Mouse (Mus musculus): ENCODE data around the gene Plcb3. TPM values are rescaled to one million over a fixed set of nuclear protein-coding genes. Genes with fewer than 3 reads are reported as not detected.

Gene Plcb3
- polyA plus RNA-seq, 1 experiment from 2014 or later = 18.1 TPM

DNA sequence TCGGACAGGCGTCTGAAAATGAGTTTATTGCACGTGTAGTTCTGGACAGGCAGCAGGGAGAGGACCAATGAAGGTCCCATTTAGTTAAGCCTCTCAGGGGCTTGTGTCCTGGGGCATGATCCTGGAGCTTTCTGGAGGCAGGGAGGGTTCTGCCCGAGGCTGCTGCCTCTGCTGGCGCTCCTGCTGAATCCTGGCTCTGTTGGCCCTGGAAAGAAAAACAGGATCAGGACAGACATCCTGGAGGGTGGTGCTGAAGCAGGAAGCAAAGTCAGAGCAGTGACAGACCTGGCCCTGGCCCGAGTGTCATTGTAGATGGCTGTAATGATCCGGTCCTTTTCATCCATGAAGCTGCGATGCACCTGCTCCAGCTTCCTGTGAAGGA lies 11.6 kb upstream of the Plcb3 start:
- Histone ChIP-seq H3K36me3 (peaks cover 36% of the 10 kb centered on the region), H3K27me3 (replicated peaks) (no peaks in the 10 kb centered on the region), H3K4me3 (peak overlapping the region; percentile 88), H3K27ac (replicated peaks) (peak overlapping the region; percentile 98), H3K4me1 (peaks cover 37% of the 10 kb centered on the region), H3K9me3 (no peaks in the 10 kb centered on the region), H3K4me2 (peak overlapping the region; percentile 75), H3K9ac (peak overlapping the region; percentile 100)
- WGBS = 3% methylated on average over 8 of the region's 8 CpGs
- ATAC-seq (ENCODE audit: extremely low read depth, insufficient number of reproducible peaks, low FRiP score, low TSS enrichment) = no peak

DNA sequence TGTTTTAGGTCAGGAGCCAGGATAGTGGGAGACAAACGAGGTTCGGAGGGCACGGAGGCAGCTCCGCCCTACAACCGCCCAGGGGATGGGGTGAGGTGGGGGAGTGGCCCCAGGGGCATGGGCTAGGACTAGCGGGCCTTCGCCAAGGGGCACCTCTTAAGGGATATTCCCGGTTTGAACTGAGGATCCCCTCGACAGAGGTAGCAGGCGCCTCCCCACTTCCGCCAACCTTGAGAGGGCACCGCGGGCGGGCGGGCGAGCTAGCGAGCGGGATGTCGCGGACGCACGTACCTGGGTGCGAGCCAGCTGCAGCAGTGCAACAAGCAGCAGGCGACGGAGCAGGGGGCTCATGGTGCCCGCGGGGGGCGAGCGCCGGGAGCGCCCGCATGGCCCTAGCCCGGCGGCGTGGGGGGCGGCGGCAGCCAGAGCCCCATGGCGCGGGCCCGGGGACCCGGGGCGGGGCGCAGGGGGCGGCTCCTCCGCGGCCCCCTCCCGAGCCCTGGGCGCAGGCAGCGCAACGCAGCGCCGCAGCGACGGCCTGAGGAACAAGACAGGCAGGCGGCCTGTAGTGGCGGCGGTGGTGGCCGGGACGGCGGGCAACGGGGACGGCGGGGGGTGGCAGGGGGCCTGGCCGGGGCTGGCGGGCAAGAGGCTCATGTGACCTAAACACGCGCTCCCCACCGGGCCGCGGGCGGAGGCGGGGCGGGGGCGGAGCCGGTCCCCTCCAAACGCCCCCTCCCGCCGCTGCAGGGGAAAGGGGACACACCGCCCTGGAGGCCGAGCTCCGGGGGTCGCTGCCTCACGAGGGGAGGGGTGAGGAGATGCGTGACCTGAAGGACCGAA lies 11.0 kb upstream of the Plcb3 start, which contains the start of gene Vegfb:
Gene Vegfb (minus strand): TSS at position 591 of the 843 bp plus-strand sequence.
- Histone ChIP-seq H3K27me3 (replicated peaks) (no peaks in the 10 kb centered on the region), H3K9me3 (no peaks in the 10 kb centered on the region), H3K4me1 (peaks cover 36% of the 10 kb centered on the region), H3K9ac (peak within 1 kb of the TSS; percentile 100), H3K27ac (replicated peaks) (peak within 1 kb of the TSS; percentile 98), H3K4me3 (peak within 1 kb of the TSS; percentile 88), H3K4me2 (peak within 1 kb of the TSS; percentile 75), H3K36me3 (peaks cover 43% of the 10 kb centered on the region)
- WGBS = under 1% methylated on average over 52 of the region's 85 CpGs
- ATAC-seq (ENCODE audit: extremely low read depth, insufficient number of reproducible peaks, low FRiP score, low TSS enrichment) = peak; percentile 44

DNA sequence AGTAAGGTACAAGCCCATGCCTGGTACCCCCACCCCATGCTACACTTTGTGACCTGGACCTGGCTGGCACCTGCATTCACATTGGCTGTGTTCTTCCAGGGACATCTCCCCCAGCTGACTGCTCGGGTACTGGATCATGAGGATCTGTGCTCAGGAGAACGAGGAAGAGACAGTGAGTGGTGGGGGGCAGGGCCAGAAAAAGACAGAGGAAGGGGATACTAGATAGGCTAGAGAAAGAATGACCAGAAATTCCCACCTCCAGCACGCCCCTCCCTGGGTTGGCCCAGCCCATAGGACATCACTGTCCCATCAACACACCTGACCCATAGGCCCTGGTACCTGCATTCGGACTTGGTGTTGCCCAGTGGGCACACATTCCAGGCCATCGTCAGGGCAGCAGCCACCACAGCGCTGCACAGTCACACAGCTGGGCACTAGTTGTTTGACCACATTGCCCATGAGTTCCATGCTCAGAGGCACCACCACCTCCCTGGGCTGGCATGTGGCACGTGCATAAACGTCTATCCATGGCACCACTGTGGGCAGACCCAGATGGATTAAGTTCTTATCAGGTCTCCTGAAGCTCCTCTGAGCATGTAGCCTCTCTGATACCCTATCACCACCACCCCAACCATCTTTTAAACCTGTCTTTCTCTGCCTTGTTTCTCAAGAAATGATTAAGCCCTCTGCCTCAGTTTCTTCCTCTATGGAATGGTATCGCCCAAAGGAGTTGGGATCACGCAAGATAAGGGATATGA lies 9.9 kb upstream of the Plcb3 start:
- Histone ChIP-seq H3K9me3 (no peaks in the 10 kb centered on the region), H3K27ac (replicated peaks) (peak overlapping the region; percentile 98), H3K4me3 (peak overlapping the region; percentile 88), H3K9ac (peak overlapping the region; percentile 100), H3K27me3 (replicated peaks) (no peaks in the 10 kb centered on the region), H3K36me3 (peaks cover 54% of the 10 kb centered on the region), H3K4me1 (peaks cover 36% of the 10 kb centered on the region), H3K4me2 (peak overlapping the region; percentile 75)
- 65% methylated on average over 10 of the region's 10 CpGs for WGBS
- ATAC-seq (ENCODE audit: extremely low read depth, insufficient number of reproducible peaks, low FRiP score, low TSS enrichment) = no peak

GRCm38 (mm10) chr19:6985300-6985699 lies 9.0 kb upstream of the Plcb3 start:
- peak overlapping the region; percentile 75; the same call in 1 of the 2 replicates for H3K4me2 ChIP-seq
- WGBS = 81% methylated on average over 19 of the region's 19 CpGs
- no peak overlapping the region for H3K27ac ChIP-seq (replicated peaks)
- no peak overlapping the region for H3K4me3 ChIP-seq
- no peak for ATAC-seq (ENCODE audit: extremely low read depth, insufficient number of reproducible peaks, low FRiP score, low TSS enrichment)
- H3K9me3 ChIP-seq = no peaks in the 10 kb centered on the region
- H3K36me3 ChIP-seq = peaks cover 54% of the 10 kb centered on the region
- H3K27me3 ChIP-seq (replicated peaks) = no peaks in the 10 kb centered on the region
- peaks cover 40% of the 10 kb centered on the region for H3K4me1 ChIP-seq
- H3K9ac ChIP-seq = peak overlapping the region; percentile 100; the same call in 1 of the 2 replicates

DNA sequence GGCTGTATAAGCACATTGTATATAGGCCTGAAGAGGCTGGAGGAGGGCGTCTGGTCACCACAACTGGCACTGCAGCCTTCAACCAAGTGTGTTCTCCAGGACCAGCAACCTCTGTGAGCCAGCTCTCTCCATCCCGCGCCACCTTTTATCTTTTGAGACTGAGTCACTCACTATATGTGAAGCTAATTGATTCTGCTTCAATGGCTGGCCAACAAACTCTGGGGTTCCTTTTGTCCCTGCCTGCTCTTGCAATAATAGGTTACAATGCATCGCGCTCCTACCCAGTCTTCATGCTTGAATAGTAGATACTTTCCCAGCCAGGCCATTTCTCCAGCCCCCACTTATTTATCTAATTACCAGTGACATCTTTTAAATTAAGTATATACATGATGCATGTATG lies 7.4 kb upstream of the Plcb3 start:
- H3K27me3 ChIP-seq (replicated peaks) = no peaks in the 10 kb centered on the region
- H3K9me3 ChIP-seq = no peaks in the 10 kb centered on the region
- H3K4me2 ChIP-seq = no peak overlapping the region
- H3K4me3 ChIP-seq = no peak overlapping the region
- ATAC-seq (ENCODE audit: extremely low read depth, insufficient number of reproducible peaks, low FRiP score, low TSS enrichment) = no peak
- H3K4me1 ChIP-seq = peaks cover 48% of the 10 kb centered on the region
- no peak overlapping the region for H3K27ac ChIP-seq (replicated peaks)
- peaks cover 51% of the 10 kb centered on the region for H3K36me3 ChIP-seq
- H3K9ac ChIP-seq = no peak overlapping the region
- 94% methylated on average over 5 of the region's 5 CpGs for WGBS

- no peaks in the 10 kb centered on the region for H3K27me3 ChIP-seq (replicated peaks)
- H3K9ac ChIP-seq = peak overlapping the region; percentile 94
- peak overlapping the region; percentile 97 for H3K27ac ChIP-seq (replicated peaks)
- WGBS = 85% methylated on average over 4 of the region's 4 CpGs
- peak overlapping the region; percentile 82 for H3K4me3 ChIP-seq
- H3K4me1 ChIP-seq = peaks cover 56% of the 10 kb centered on the region
- no peak for ATAC-seq (ENCODE audit: extremely low read depth, insufficient number of reproducible peaks, low FRiP score, low TSS enrichment)
- H3K4me2 ChIP-seq = peak overlapping the region; percentile 87
- H3K9me3 ChIP-seq = no peaks in the 10 kb centered on the region
- peaks cover 72% of the 10 kb centered on the region for H3K36me3 ChIP-seq
Measured at GRCm38 (mm10) chr19:6981465-6981864, 5.2 kb upstream of the Plcb3 start.

GRCm38 (mm10) chr19:6980381-6981093 lies 4.3 kb upstream of the Plcb3 start, which contains the start of gene Fkbp2:
Gene Fkbp2, minus strand, starts transcription at chr19:6980501.
- ATAC-seq (ENCODE audit: extremely low read depth, insufficient number of reproducible peaks, low FRiP score, low TSS enrichment) = peak; percentile 84

GRCm38 (mm10) chr19:6979486-6980380 lies 3.5 kb upstream of the Plcb3 start:
- WGBS = under 1% methylated on average over 58 of the region's 59 CpGs
- ATAC-seq (ENCODE audit: extremely low read depth, insufficient number of reproducible peaks, low FRiP score, low TSS enrichment) = peak; percentile 88
- Histone ChIP-seq H3K4me2 (peak overlapping the region; percentile 87), H3K9me3 (no peaks in the 10 kb centered on the region), H3K4me3 (peak overlapping the region; percentile 82), H3K4me1 (peaks cover 46% of the 10 kb centered on the region), H3K27ac (replicated peaks) (peak overlapping the region; percentile 97), H3K36me3 (peaks cover 58% of the 10 kb centered on the region), H3K27me3 (replicated peaks) (no peaks in the 10 kb centered on the region), H3K9ac (peak overlapping the region; percentile 94)

More at GRCm38 (mm10) chr19:6980381-6981093, 4.3 kb upstream of the Plcb3 start, which contains the start of gene Fkbp2:
- Histone ChIP-seq H3K27me3 (replicated peaks) (no peaks in the 10 kb centered on the region), H3K27ac (replicated peaks) (peak within 1 kb of the TSS; percentile 97), H3K9ac (peak within 1 kb of the TSS; percentile 94), H3K4me3 (peak within 1 kb of the TSS; percentile 82), H3K4me2 (peak within 1 kb of the TSS; percentile 87), H3K9me3 (no peaks in the 10 kb centered on the region), H3K4me1 (peaks cover 52% of the 10 kb centered on the region), H3K36me3 (peaks cover 67% of the 10 kb centered on the region)
- 1% methylated on average over 38 of the region's 38 CpGs for WGBS

DNA sequence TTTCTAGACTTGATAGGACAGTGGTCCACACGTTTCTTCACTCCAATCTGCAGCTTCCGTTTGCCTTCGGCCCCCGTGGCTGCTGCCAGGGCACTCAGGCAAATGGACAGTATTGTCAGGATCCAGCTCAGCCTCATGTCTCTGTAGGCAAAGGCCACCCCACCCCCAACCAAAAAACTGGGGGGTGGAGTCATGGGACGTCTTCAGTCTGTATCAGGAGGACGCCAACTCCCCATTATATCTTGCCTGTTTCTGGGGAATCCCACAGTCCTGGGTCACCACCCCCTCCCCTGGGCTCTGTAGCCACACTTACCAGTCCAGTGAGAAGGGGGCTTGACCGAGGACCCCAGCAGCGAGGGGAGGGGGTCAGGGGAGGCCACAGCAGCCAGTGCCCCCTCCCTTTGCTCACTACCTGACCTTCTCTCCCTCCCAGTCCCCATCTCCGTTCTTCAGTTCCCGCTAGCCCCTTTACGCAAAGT lies 2.8 kb upstream of the Plcb3 start:
- peaks cover 53% of the 10 kb centered on the region for H3K36me3 ChIP-seq
- WGBS = 6% methylated on average over 11 of the region's 11 CpGs
- no peaks in the 10 kb centered on the region for H3K9me3 ChIP-seq
- H3K27me3 ChIP-seq (replicated peaks) = no peaks in the 10 kb centered on the region
- H3K4me1 ChIP-seq = peaks cover 45% of the 10 kb centered on the region
- H3K4me2 ChIP-seq = peak overlapping the region; percentile 87
- H3K9ac ChIP-seq = peak overlapping the region; percentile 87
- peak overlapping the region; percentile 97 for H3K27ac ChIP-seq (replicated peaks)
- peak overlapping the region; percentile 82 for H3K4me3 ChIP-seq
- ATAC-seq (ENCODE audit: extremely low read depth, insufficient number of reproducible peaks, low FRiP score, low TSS enrichment) = no peak

DNA sequence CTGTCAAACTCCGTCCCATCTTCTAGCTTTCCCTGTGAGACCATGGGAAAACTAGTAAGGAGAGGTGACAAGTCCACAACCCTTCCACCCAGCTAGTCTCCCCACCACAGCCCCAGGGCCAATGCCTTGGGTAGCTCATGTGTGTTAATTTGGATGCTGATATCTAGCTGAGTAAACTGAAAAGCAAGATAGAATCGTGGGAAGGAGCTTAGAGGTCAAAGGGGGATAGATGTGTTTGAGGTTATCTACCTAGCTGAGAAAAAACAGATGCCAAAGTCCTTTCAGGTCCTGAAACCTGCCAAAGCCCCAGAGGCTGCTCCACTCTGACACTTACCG lies 2.3 kb upstream of the Plcb3 start:
- Histone ChIP-seq H3K4me1 (peaks cover 49% of the 10 kb centered on the region), H3K36me3 (peaks cover 49% of the 10 kb centered on the region), H3K9me3 (no peaks in the 10 kb centered on the region), H3K4me3 (peak overlapping the region; percentile 82), H3K4me2 (peak overlapping the region; percentile 87), H3K9ac (peak overlapping the region; percentile 87), H3K27ac (replicated peaks) (peak overlapping the region; percentile 97), H3K27me3 (replicated peaks) (no peaks in the 10 kb centered on the region)
- WGBS = 27% methylated on average over 3 of the region's 3 CpGs
- no peak for ATAC-seq (ENCODE audit: extremely low read depth, insufficient number of reproducible peaks, low FRiP score, low TSS enrichment)

Data from heart, embryonic 13.5 days (tissue).